Mouse (Mus musculus) adrenal gland, adult 18-20 months (tissue): Measurements from ENCODE around the gene Actl10. TPM values are rescaled to one million over a fixed set of nuclear protein-coding genes. Genes with fewer than 3 reads are reported as not detected.

Source experiments
- DNase-seq, 2 experiments: peaks; one replicate each; pipeline ENCODE4 v3.0.0; 2021 to 2022; ENCODE audit warnings: low spot score in 2 of 2
- total RNA-seq, 2 experiments: library from RNA; stranded (reverse); gene quantifications; 1 replicate in 1 of 2; 2 replicates in 1 of 2; pipeline ENCODE4 v1.2.3; 2021

Actl10 gene
- total RNA-seq, 2 experiments from 2014 or later, result 0.19 TPM; not detected in 1

DNA sequence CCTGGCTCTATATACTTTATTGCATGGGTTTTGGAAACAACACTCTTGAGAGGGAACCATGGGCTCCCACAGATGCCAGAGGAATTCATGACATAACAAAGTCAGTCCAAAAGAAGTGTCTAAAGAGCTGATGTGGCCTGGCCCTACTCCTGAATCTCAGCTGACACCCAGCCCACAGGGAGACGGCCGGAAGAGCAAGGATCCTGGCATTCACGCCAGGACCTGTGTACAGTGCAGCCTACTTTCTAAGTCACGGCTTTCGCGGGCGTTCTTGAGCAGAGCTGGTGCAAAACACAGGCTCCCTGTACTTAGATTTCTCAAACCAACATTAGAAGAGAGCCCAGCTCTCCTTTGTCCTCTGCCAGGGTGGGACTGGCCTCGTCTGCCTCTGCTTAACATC is 29.0 kb downstream of the Actl10 start:
- no peak for DNase-seq

DNA sequence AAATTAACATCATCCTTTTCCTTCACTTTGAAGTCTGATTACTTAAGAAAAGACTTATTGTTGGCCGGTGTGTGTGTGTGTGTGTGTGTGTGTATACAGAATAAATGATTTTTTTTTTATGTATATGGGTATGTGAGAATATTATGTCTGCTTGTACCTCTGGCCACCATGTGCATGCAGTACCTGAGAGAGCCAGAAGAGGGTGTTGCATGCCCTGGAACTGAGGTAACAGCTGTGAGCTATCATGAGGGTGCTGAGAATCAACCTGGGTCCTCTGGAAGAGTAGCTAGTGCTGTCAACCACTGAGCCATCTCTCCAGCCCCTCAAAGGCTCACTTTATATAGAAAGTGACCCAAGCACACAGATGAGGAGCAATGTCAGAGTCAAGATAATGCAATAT is 29.8 kb downstream of the Actl10 start:
- no peak for DNase-seq

DNA sequence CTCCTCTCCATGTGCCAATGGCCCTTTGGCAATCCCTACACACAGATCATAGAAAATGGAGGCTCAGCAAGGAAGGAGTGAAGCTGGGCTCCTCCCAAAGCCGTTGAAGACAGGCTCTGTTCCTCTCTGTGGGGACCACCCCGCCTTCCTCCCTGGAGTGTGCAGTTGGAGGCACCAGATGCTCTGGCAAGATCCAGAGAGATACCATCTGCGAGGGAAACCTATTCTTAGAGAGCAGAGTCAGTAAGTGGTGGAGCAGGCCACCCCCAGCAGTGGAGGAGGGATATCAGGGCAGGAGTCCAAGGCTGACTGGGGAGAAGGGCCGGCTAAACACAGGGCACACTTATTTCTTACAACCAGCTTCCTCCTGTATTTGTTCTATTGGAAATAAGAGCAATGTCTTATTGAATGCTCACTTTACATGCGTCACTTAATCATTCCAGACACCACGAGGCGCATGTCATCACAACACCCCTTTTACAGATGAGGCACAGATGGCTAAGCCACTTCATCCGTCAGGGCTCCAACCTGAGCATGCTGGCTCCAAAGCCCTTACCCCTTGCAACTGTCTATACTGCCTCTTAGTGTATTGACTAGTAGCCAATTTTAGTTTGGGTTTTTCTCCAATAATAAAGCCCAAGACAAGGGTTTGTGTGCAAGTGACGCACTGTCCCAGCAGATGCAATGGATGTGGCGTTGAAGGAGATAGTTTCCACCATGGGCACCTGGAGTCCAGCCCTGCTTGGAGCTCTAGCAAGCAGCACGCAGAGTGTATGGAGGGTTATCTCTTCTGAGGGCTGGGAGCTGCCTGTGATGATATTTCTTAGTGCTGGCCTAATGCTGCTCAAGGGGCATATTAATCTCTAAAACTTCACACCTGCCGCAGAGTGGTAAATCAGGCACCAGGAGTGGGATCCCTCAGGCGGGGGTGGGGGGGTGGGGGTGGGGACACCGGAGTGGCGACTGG is 32.6 kb downstream of the Actl10 start:
- no peak for DNase-seq

DNA sequence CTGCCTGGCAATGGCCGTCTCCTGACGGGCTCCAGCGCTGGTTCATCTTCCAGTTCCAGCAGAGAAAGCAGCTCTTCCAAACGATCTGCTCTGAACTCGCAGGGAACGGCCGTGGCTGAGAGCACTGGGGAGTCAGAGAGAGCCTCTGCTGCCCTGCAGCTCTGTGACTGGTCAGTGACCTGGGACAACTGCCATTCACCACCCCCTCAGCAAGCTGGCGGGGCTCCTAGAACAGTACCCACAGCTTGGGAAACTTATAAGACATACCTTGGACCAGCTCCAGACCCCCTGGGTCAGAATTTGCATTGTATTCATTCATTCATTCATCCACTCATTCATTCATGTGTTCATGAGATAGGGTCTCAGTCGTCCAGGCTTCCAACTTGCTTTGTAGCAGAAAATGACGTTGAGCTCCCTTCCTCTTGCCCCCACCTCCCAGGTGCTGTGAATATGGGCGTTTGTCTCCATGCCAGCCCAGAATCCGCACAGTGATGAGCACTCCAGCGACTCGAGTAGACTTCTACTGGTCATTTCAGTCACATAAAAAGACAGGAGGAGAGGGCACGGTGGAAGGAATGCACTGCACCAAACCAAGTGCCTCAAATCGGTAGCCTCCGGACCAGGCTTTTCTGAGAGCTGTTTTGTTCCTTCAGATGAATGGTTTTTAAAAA is 33.5 kb downstream of the Actl10 start:
- no peak for DNase-seq

DNA sequence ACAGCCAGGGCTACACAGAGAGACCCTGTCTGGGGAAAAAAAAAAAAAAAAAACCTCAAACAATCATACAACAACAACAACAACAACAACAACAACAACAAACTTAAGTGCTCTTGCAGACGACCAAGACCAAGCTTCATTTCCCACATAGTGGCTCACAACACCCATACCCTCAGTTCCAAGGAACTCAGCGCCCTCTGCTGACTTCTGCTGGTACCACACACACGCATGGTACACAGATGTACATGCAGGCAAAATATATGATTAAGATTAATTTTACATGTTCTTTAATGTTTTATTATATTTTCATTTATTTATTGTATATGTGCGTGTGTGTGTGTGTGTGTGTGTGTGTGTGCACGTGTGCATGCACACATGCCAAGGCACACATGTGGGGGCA is 34.8 kb downstream of the Actl10 start:
- DNase-seq, result no peak

DNA sequence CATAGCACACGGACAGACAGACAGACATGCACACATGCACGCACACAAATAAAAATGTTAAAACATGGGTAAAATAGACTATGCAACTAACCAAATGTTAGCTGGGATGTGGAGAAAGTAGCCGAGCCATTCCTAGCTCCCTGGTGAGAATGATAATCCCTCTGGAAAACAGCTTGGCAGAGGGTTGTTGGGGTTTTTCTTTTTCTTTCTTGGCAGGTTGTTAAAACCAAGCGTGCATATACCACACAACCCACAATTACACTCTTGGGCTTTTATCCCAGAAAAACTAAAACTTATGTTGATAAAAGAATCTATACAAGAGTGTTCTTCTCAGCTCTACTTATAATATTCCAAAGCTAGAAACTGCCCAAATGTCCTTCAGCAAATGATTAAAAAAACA is 37.5 kb downstream of the Actl10 start:
- no peak for DNase-seq

DNA sequence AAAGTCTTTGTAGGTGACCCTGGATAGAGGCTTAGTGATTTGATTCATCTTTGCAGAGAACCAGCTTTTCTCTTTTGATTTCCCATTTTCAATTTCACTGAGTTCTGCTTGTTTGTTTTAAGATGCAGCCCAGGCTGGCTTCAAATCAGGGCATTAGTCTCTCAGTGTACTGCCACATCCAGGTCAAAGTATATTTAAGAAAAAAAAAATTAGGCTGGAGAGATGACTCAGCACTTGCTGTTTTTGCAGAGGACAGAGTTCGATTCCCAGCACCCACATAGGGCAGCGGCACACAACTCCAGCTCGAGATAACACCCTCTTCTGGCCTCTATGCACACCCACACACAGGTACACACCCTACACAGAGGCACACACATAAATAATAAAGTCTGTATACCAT is 39.7 kb downstream of the Actl10 start:
- DNase-seq, result no peak

DNA sequence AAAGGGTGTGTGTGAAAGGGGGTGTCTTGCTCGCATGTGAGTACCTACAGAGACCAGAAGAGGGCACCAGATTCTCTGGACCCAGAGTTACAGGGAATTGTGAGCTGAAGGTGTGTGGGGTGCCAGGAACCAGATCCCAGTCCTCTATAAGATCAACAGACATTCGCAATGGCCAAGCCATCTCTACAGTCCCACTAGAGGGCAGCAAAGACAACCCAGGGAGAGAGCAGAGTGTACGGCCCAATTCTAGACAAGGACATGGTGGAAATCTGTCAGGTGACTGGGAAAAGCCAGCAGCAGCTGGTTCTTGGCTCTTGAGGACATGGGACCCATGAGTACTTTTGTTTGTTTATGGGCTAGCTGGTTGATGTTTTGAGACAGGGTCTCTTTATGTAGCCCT is 41.4 kb downstream of the Actl10 start:
- peak in 1 of 2 experiments; percentile 41 for DNase-seq

DNA sequence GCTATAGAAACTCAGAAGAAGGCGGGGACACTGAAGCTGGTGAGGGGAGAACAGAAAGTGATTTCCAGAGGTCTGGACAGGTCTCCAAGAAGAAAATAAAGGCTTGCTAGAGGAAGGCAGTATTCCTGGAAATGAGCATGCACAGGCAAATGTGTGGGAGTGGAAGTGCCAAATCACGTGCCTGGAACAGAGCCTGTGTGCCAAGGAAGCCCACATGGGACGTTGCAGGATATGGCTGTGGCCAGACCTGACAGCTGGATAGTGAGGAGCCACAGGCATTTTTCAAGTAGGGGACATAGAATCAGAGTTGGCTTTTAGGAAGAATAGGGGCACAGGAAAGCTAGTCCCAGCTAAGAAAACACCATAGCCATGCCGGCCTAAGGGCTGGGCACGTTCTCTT is 44.2 kb downstream of the Actl10 start:
- DNase-seq, result no peak

DNA sequence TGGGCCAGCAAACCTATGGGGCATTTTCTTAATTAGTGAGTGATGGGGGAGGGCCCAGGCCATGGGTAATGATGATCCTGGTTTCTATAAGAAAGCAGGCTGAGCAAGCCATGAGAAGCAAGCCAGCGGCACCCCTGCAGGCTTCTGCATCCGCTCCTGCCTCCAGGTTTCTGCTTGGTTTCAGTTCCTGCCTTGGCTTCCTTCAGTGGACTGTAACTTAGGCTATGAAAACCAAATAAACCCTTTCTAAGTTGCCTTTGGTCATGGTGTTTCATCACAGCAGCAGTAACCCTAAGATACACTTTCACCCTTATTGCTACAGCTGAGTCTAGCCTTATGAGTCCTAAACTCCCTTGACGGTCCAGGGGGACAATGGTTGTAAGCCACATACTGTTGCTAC is 45.8 kb downstream of the Actl10 start:
- no peak for DNase-seq

DNA sequence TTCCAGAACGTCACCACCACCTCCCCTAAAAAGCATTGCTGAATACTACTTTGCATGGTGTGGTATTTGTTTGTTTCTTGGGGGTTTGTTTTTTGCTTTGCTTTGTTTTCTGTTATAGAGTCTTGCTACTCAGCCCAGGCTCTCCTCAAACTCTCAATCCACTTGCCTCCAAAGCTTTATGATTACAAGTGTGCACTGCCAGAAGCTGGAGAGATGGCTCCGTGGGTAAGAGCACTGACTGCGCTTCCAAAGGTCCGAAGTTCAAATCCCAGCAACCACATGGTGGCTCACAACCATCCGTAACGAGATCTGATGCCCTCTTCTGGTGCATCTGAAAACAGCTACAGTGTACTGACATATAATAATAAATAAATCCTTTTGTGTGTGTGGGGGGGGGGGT is 49.0 kb downstream of the Actl10 start:
- no peak for DNase-seq

DNA sequence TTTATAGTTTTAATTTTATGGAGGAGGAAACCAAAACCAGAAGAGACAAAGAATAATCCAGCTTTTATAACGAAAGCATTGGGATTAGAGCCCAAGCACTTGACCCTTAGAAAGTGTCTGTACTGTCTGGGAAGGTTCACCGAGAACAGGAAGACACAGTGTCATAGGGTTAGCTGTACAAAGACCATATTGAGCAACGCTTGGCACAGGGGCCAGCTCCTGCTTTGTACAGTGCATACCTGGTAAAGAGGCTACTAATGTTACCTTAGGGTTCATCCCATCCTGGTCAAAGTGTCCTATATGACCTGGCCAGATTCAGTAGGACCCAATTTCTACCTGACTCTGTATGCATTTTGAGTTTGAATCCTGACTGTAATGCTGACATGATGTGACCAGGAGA is 49.7 kb downstream of the Actl10 start:
- no peak for DNase-seq

Other genes starting within 250 kb of the Actl10 start
- gene Bpifb9b, start 244.5 kb upstream of the Actl10 start, total RNA-seq, result not detected
- 10 to 100 TPM in 1 of 2 experiments, 1 to 10 TPM in 1; 9.3 to 13.6 TPM for gene Cdk5rap1, start 178.8 kb upstream of the Actl10 start, total RNA-seq
- gene Snta1, start 143.7 kb upstream of the Actl10 start, total RNA-seq, result 10 to 100 TPM; 23.8 to 29.3 TPM
- gene Cbfa2t2, start 115.3 kb upstream of the Actl10 start, total RNA-seq, result 10 to 100 TPM; 28.7 to 36.9 TPM
- gene 1700003F12Rik, start 4.7 kb upstream of the Actl10 start, total RNA-seq, result under 1 TPM in 1 of 2 experiments, not detected in 1; 0.46 TPM
- 1 to 10 TPM in 1 of 2 experiments, under 1 TPM in 1; 0.86 to 1.6 TPM for gene Necab3, start 7.1 kb downstream of the Actl10 start, total RNA-seq
- 1 to 10 TPM; 7.5 to 8.9 TPM for gene E2f1, start 18.1 kb downstream of the Actl10 start, total RNA-seq
- 10 to 100 TPM; 30.1 to 33.9 TPM for gene Pxmp4, start 51.9 kb downstream of the Actl10 start, total RNA-seq
- gene Zfp341, start 61.5 kb downstream of the Actl10 start, total RNA-seq, result 1 to 10 TPM; 3.8 TPM
- gene 4930519P11Rik, start 61.7 kb downstream of the Actl10 start, total RNA-seq, result not detected
- gene Chmp4b, start 99.9 kb downstream of the Actl10 start, total RNA-seq, result 100 to 1,000 TPM; 206 to 285 TPM
- gene Gm14214, start 218.3 kb downstream of the Actl10 start, total RNA-seq, result not detected
- 100 to 1,000 TPM; 190 to 194 TPM for gene Raly, start 239.3 kb downstream of the Actl10 start, total RNA-seq
- gene a, start 239.6 kb downstream of the Actl10 start, total RNA-seq, result not detected